Mouse (Mus musculus) urinary bladder, postnatal 4 days (tissue): ENCODE measurements around the gene Skiv2l.

ENCODE experiments used
- DNase-seq, 2 experiments: peaks; one replicate each; pipeline ENCODE4 v3.0.0; 2021 to 2022; ENCODE audit warnings: low spot score in 2 of 2

The Skiv2l gene

GRCm38 (mm10) chr17:34849722-34850516, at the start of gene Skiv2l, which contains the start of gene Nelfe:
Gene Skiv2l, minus strand, starts transcription at chr17:34850210.
Gene Nelfe, plus strand, starts transcription at chr17:34850391.
- DNase-seq = peak; percentile 97 to 98

- DNase-seq = peak in 1 of 2 experiments; percentile 47
These were observed 49.3 kb upstream of the Skiv2l start for GRCm38 (mm10) chr17:34899053-34899889.

- DNase-seq = no peak
These were observed 48.7 kb upstream of the Skiv2l start for GRCm38 (mm10) chr17:34898706-34899052.

GRCm38 (mm10) chr17:34898160-34898586, 48.2 kb upstream of the Skiv2l start, which contains the start of the genes C2 and Ehmt2:
Gene C2, minus strand, starts transcription at chr17:34898265.
Gene Ehmt2, plus strand, starts transcription at chr17:34898469.
- peak; percentile 79 to 83 for DNase-seq

DNA sequence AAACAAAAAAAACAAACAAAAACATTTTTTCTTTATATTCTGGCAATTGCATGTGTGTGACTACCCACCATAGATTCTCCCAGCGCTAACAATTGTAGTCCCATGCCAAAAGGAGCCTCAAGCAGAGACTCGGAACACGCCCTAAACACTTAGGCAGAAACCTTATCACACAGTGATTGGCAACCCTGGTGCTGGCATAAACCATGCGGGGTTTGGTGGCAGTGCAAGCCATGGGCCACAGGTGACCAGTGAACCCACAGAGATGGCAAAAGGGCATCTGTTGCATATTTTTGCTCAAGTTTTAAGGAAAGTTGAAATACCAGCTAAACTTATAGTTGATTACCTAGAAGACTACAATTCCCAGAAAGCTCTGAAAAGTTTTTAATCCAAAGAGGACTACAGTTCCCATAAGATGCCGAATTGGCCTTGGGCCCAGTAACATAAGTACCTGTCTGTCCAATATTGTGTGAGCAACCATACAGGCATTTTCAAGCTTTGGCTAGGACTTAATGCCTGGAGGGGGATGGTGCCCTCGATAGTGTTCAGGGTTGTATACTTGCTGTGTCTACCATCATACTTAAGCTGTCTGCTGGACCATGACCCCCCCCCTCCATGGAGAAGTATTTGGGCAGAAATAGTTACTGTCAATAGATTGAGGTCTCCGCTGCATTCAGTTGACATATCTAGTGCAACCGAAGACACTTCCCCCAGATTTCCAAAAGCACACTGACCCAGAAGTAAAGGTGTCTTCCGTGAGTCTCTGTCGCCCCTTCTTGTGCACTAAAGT, 47.6 kb upstream of the Skiv2l start:
- DNase-seq = no peak

GRCm38 (mm10) chr17:34896366-34896765, 46.4 kb upstream of the Skiv2l start:
- no peak for DNase-seq

- DNase-seq = no peak
These were observed 45.7 kb upstream of the Skiv2l start for GRCm38 (mm10) chr17:34895724-34896123.

DNA sequence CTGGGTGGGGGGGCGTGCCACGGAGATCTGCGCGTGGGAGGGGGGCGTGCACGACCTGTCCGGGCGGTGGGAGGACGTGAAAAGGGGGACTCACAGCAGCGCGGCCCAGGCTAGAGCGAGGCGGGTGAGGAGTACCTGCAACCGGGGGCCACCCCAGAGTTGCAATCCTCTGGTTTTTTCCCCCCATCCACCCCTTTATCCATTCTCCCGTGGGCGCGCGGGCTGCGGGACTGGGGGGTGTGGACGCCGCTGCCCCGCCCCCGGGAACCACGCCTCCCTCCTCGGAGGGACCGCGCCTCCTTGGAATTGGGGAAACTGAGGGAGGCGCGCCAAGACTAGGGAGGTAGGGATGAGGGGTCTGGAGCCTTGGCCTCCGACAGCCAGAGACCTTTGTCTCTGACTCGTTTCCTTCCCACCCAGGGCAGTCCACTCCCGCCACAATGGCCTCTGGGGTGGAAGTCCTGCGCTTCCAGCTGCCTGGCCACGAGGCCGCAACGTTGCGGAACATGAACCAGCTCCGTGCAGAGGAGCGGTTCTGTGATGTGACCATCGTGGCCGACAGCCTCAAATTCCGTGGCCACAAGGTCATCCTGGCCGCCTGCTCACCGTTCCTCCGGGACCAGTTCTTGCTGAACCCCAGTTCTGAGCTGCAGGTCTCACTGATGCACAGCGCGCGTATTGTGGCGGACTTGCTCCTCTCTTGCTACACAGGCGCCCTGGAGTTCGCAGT, 45.0 kb upstream of the Skiv2l start:
- DNase-seq = peak in 1 of 2 experiments; percentile 59

GRCm38 (mm10) chr17:34894074-34894597, 44.1 kb upstream of the Skiv2l start:
- DNase-seq = peak; percentile 96

DNA sequence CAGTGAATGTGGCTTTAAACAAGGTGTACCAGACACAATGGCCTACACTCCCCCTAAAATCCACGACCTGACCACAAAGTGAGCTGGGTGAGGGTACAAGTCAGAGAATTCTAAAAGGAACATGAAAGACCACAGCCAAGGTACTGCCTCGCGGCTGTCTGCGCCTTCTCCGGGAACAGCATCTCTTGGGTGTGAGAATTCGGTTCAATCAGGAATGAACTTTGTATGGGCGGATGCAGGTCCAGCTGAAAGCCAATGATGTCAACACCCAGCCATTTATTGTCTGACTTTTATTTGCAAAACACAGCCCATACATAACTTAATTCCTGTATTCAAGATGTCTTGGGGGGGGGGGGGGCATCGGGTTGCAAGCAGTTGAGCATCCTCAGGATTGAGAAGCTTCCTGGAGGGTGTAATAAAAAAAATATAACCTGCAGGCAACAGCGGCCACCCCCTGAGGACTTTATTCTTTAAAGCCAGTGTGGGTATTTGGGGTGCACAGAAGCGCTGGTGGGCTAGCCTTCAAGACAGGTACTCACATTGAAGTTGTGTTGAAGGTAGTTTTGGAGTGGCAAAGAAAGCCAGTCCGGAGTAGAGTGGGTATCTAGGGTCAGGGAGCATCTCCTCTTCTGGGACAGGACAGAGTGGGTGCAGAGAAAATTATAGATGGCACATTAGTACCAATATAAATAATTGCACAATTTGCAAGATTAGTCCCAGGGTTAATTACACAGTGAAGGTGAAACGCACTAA, 43.2 kb upstream of the Skiv2l start:
- DNase-seq = no peak

- no peak for DNase-seq
These were observed 41.4 kb upstream of the Skiv2l start for GRCm38 (mm10) chr17:34891377-34891776.

DNA sequence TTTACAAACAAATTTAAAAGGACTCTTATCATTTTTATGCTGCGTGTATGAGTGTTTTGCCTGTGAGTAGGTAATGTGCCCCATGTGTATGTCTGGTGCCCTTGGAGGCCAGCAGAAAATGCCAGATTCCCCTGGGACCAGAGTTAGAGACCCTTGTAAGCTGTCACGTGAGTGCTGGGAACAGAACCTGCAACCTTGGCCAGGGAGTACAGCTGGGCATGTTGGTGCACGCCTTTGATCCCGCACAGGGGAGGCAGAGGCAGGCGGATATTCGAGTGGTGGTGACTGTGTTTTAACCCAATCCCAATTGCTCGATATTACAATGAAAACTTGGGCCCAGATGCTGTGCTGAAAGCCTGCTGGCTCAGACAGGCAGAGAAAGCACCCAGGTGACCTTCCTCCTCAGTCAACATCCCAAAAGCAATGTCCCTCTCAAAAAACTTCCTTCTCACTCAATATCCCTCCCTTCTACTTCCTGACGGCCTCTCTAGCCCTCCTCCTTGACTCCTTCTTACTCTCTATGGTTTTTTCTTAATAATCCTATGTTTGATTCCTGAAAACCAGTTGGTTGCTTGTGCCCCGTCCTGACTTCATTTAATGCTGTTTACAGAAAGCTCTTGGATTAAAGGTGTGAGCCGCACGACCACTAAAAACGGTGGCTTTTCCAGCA, 40.2 kb upstream of the Skiv2l start:
- DNase-seq = no peak

GRCm38 (mm10) chr17:34887942-34888341, 37.9 kb upstream of the Skiv2l start:
- no peak for DNase-seq

- DNase-seq = no peak
These were observed 35.6 kb upstream of the Skiv2l start for GRCm38 (mm10) chr17:34885615-34886014.

- no peak for DNase-seq
These were observed 34.7 kb upstream of the Skiv2l start for GRCm38 (mm10) chr17:34884704-34885103.

GRCm38 (mm10) chr17:34883332-34883731, 33.3 kb upstream of the Skiv2l start:
- no peak for DNase-seq

DNA sequence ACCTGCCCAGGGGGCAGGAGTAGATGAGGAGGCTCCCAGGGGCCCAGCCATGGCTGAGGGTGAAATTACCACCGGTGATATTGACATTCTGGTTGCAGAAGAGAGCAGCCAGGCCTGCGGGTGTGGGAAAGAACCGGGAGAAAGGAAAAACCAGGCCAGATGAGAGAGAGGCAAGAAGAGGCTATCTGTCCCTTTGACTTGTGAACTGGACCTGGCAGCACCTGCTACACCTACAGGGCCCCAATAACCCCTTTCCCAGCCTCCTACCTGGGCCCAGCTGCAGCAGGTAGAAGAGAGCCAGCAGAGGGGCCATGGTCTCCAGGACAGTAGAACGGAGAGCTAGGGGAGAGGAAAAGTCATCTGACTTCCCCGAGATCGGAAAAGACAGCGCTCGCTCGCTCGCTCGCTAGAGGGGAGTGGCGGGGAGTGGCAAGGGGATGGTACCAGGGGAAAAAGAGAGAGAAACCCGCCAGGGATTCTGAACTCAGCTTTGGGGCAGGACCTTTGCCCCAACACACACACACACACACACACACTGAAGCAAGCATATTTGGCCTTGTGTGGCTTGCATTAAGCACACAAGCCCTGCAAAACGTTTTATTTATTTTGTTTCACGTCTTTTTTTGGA, 31.8 kb upstream of the Skiv2l start, which contains the start of gene Gm20547:
Gene Gm20547, minus strand, starts transcription at position 360 of the 628 bp plus-strand sequence.
- DNase-seq = no peak

GRCm38 (mm10) chr17:34881166-34881565, 31.2 kb upstream of the Skiv2l start:
- DNase-seq = no peak

DNA sequence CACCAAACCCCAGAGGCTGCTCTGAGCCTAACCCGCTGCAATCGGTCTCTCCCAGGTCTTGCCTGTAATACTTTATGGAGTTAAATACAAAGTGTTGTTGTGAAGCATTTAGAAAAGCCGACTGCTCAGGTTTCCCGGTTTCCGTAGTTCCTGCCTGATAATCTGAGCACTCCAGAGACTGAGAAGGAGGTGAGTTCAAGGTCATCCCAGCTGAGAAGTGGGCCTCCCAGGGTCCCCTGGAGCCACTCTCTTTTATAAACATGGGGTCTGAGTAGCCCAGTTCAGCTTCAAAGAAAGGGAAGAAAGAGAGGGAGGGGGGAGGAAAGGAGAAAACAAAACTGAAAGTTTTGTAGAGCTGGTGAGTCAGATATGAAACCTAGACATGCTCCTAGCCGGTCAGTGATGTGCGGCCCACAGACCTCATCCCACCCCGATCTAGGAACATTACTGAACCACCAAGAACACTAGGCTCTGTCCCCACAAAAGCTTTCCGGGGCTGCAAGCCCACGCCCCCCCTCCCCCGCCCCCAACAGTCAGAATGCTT, 29.4 kb upstream of the Skiv2l start, which contains the start of gene Zbtb12:
Gene Zbtb12, plus strand, starts transcription at position 148 of the 544 bp plus-strand sequence.
- DNase-seq = no peak
